Mouse (Mus musculus) left cerebral cortex, postnatal 14 days (tissue): ENCODE data around the gene Tbc1d2. TPM values are rescaled to one million over a fixed set of nuclear protein-coding genes. Genes with fewer than 3 reads are reported as not detected.
"Not testable (repeated sequence)": the region's sequence is repeated elsewhere in the genome, so short reads cannot be mapped to it uniquely, and the experiment has no call there.

Experiments
- DNase-seq, 2 experiments: peaks; one replicate each; pipeline ENCODE4 v3.0.0; 2021 to 2022; ENCODE audit warnings: low spot score in 2 of 2, mixed read lengths in 1 of 2
- intact Hi-C: fragments of 180-260 bp; cut with DNase I; formaldehyde crosslinking; loops from one replicate; pipeline ENCODE4 v1.15.1; 2025
- total RNA-seq, 2 experiments: library from RNA; stranded (reverse); gene quantifications; 2 replicates each; pipeline ENCODE4 v1.2.3; 2021

The Tbc1d2 gene
- total RNA-seq, 2 experiments from 2014 or later = 2.7 to 2.9 TPM

DNA sequence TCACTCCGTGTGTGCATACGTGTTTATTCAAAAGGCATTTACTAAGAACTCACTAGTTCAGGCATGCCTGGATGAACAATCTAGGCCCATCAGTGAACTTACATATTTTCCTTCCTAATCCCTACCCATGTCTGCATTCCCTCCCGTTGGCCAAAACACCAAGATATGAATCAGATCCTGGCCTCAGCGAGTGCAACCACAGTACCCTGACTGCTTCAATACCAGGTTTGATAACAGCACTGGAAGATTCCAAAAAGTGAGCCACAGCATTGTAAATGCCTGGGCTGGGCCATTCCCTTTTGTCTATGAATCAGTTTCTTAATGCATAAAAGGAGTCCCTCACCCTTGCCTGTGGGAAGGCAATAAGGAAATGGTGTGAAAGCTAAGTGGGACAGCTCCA lies 848 bp downstream of the Tbc1d2 start:
- intact Hi-C loops = no loop called here

DNA sequence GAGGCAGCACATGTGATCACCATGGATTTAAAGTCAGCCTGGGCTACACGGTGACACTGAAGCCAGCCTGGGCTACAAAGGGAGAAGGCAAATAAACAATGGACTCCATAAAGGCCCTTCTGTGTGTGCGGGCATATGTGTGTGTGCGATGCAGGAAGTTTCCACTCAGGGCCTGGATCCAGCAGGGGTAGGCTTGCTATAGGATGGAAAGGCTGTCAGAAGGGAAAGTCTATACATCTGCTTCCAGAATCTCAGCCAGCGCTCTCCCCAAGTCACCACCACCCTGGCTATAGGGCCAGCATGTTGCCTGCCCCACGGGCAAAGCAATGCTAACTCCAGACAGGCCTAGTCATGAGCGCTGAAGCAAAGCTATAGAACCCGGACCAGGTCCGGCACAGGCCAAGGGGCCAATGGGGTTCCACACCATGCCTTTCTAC lies 6.3 kb downstream of the Tbc1d2 start:
- DNase-seq = no peak
- intact Hi-C loops = no loop called here

More for the DNA sequence above, 848 bp downstream of the Tbc1d2 start:
- no peak for DNase-seq

DNA sequence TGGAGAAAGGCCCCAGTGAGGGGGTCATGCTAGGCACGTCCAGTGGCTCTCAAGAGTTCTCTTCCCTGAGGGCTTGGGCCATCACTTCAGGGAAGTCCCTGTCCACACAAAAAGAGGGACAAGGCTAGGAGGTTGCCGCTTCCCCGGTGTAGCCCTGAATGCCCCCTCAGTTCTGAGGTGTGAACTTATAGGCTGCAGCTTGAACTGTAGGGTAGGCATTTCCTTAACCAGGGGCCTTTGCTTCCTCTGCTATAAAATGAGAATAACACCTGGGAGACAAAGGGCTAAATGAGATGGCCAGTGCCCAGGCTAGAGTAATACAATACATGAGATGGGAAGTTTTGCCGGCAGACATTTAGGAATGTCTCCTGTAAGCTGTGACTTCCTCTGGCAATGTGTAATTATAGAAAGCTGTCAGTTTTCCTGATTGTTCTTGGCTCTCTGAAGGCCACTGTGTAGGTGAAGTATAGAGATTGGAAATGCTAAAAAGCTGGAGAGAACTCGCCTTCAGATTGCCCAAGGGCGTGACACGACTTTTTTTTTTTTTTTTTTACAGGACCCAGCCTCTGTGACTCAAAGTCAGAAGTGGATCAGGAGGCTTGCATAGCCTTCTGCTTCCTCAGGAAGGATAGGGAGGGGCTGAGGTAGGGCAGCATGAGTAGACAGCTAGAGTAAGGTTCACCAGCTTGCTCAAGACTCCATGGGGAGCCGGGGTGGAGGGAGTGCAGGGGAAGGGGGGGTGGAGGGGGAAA lies 6.9 kb downstream of the Tbc1d2 start:
- DNase-seq = no peak
- intact Hi-C loops = no loop called here

DNA sequence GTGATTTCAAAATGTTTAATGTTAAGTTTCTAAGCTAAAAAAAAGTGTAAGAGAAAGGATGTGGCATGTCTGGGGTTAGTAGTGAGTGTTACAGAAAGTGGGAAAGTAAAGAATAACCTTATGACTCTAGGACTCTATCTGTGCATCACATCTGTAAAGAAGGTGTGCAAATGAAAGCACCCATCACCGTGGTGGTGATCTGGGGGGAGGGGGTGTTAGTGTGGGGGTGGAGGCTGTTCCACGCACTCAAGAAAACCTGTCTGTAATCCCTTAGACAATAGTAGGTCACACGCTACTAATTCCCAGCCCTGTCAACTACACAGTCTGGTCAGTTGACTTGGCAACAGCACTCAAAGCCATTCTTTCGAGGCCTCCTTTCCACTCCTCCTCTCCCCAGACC lies 8.7 kb downstream of the Tbc1d2 start:
- intact Hi-C loops = no loop called here
- no peak for DNase-seq

DNA sequence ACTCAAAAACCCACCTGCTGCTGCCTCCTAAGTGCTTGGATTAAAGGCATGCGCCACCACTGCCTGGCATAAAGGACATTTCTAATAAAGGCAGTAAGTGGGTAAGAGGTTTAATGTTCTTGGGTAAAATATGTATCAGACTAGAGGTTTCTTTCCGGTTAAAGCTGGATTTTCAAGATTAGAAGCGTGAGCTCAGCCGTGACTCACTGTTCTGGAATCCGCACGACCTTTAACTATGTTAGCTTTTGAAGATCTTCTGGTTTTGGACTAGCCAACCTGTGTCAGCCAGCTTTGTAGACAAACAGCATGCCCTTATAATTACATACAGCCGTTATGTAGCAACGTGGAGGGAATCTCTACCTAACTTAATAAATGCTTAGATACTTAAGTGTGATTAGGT lies 10.1 kb downstream of the Tbc1d2 start:
- DNase-seq = no peak
- intact Hi-C loops = no loop called here

DNA sequence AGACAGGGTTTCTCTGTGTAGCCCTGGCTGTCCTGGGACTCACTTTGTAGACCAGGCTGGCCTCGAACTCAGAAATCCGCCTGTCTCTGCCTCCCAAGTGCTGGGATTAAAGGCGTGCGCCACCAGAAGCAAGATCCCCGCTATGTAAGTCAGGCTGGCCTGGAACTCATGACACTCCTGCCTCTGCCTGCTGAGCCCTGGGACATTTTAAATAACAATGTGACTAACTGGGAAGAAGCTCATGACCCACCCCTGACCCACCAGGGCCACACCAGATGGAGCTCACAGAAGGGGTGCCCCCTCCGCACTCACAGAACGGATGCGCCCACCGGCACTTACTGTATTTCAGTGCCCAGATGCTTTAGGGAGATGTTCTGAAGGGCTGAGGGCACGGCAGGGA lies 12.8 kb downstream of the Tbc1d2 start:
- intact Hi-C loops, DNase-seq: not testable (repeated sequence)

DNA sequence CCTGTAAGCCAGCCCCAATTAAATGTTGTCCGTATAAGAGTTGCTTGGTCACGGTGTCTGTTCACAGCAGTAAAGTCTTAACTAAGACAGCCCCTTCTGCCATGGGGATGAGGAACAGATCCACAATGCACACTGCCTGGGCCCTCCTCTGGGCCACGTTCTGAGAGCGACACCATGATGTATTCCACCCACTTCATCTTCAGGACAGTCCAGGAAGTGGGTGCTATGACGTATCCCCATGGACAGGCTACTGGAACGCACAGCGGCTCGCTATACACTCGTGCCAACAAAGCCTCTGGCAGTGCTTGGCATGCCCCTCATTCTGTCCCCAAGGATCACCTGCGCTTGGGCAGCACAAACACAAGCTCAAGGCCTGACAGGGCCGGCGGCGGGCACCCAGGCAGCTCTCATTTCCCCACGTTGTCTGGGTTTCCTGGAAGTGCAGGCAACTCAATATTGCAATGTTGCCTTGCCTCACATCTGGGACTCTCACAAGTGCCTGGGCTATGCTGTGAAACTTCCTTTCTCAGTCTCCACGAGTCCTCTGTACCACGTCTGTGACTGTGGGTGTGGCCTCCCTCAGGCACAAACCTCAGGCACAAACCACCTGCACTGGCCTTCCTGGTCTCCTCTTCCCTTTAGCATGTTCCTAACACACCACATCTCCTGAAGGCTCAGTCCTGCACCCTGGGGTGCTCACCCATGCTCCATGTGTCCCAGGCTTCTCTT lies 14.1 kb downstream of the Tbc1d2 start:
- intact Hi-C loops = no loop called here
- DNase-seq = no peak

DNA sequence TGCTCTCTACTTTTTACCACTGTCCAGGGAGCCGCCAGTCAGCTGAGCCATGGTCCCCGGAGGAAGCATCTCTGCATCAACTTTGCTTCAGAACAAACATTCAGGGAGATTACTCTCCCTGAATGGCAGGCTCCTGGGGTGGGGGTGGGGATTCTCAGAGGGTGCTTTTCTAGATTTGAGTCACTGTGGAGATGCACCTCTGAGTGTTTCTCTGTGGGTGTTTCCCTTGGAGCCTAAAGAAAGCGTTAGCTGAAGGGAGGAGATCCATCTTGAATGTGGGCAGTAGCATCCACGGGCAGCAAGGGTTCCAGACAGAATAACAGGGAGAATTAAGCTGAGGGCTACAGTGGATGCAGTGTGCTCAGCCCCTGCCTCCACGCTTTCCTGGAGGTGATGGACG lies 15.1 kb downstream of the Tbc1d2 start:
- no peak for DNase-seq
- intact Hi-C loops = no loop called here

DNA sequence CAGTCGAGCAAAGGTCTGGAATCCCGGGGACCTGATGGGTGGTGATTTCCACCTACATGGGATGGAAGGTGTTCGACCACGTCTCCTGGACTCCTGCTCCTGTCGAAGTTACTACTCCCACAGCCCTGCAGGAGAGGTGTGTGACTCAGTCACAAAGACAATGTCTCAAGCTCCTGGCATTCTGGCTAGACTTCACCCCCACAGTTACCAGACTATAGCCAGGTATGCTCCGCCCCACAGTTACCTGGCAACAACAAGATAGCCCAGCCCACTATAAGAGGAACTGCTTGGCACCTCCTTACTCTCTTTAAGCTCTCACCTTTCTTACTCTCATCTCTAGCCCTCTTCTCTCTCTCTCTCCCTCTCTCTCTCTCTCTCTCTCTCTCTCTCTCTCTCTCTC lies 16.4 kb downstream of the Tbc1d2 start:
- intact Hi-C loops, DNase-seq: not testable (repeated sequence)

DNA sequence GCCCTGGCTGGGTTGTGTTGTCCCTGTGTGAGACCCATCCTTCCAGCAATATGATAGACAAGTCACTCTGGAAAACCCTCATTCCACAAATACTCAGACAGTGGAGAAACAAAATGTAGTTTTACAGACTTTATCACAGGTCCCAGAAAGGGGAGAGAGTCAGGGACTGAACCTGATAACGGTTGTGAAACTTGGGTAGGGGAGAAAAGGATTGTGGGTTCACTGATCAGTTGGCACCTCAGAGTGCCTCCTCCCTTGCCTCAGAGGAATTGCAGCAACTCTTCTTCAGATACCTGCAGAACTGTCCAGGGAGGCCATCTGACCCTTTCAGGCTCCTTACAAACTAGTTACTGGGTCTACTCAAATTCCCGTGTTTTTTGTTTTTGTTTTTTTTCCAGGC lies 17.5 kb downstream of the Tbc1d2 start:
- intact Hi-C loops = no loop called here
- DNase-seq = no peak

DNA sequence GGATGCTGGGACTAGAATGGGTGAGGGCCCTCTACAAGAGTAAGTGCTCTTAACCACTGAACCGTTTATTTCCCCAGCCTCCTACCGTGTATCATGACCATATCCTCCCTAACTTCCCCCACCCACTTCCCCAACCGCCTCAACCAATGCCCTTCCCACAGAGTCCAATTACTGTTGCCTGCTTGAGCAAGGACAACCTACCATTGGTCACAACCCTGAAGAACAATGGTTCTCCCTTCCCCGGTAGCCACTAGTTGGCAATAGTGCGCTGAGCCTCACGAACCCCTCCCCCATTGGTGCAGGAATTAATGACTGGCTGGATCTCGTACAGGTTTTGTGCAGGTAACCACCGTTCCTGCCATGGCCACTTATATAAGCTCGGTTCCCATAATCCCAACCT lies 19.6 kb downstream of the Tbc1d2 start:
- intact Hi-C loops = no loop called here
- DNase-seq = no peak

DNA sequence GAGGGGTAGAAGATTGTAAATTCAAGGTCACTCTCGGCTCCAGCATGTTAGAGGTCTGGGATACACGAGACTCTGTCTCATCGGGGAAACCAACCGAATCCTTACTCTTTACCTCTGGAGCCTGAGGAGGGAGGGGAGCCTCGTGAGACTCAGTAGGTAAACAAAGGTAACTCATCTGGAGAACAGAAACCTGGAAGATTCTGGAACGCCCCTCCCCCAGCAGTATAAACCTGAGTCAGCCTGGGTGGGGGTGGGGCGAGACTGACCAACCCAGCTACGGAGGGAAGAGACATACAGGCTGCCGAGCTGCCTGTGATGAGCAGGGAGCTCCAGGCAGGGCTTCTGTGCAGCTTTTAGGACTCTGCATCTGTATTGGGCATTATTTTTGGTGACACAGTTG lies 21.1 kb downstream of the Tbc1d2 start:
- intact Hi-C loops = no loop called here
- DNase-seq = no peak

DNA sequence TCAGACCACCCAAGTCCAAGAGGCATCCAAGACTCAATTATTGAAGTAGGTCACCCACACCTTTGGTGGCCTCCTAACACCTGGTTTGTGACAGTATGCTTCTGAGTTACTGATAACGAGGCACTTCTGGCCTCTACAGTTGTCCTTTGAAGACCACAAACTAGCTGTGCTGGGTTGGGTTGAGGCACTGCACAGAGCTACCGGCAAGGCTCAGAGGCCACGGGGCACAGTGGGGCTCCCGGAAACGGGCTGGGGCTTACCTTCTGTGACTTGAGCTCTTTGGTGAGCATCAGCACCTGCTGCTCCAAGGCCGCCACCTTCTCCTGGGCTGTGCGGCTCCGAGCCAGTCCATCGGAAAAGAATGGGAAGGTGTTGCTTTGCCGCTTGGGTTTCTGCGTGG lies 21.9 kb downstream of the Tbc1d2 start:
- DNase-seq = no peak
- intact Hi-C loops = no loop called here

DNA sequence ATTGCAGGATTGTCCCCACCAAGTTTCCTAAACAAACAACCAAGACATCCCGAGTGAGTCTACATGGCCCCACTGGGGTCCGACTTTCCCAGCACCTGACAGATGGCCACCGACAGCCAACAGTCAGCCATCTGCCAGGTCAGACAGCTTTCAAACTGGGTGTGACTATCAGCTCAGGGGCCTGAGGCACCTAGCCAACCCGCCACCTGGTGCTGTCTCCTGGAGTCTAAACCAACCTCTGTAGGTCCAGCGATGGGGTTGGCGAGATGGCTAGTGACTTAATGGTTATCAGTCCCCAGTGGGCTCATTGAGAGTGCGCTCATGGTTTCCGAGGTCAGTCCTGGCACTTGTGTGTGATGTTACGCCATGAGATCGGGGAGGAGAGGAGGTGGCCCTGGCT lies 24.9 kb downstream of the Tbc1d2 start:
- no peak for DNase-seq
- intact Hi-C loops = no loop called here

DNA sequence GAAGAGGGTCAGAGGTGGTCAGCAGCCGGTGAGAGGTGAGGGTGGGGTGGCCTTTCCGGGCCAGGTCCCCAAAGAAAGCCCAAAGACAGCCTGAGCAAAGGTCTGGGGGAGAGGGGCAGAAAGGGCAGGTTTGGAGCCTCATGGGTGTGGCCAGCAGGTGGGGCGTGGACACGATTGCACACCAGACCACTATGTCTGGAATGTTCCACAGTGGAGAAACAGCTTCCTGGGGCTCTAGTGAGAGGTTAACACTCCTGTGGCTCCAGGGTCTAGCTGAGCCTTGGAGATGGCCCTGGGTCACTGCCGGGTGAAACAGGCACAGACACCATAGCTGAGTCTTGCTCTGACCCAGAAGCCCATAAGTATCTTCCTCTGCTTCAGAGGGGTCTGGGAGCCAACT lies 27.0 kb downstream of the Tbc1d2 start:
- no peak for DNase-seq
- intact Hi-C loops = no loop called here

DNA sequence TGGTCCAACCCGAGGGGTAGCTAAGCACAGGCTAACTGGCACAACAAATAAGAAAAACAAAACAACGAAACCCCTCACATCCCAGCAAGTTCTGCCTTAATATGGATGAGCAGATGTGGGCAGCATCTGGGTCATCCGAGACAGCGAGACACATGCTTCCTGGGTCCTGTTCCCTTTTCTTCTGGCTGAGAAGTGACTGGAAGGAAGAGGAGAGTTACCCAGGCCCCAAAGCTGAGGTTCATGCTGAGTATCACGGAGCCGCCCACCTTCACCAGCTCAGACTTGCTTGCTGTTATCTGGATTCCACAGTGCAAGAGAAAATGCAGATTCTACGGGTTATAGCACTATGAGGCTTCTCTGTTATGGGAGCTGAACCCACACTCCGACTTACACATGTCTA lies 29.1 kb downstream of the Tbc1d2 start:
- no peak for DNase-seq

DNA sequence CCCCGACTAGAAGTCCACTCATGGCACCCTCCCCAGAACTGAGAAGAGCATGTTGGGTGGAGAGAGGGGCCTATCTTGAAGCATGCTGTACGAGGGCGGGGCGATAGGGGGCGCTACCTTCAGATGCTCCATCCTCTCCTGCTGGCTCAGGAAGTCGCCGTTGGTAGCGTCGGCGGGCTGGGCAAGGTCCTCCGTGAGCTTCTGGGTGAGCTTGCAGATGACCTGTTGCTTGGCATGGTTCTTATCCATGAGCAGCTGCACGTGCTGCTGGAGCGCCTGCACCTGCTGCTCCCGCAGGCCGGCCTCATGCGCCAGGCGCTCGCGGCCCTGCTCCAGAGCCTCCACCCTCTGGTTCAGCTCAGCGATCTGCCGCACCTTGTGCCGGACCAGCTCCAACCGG lies 29.7 kb downstream of the Tbc1d2 start:
- DNase-seq = no peak
- intact Hi-C loops = no loop called here

More for the DNA sequence above, 29.1 kb downstream of the Tbc1d2 start:
- intact Hi-C loops = no loop called here

DNA sequence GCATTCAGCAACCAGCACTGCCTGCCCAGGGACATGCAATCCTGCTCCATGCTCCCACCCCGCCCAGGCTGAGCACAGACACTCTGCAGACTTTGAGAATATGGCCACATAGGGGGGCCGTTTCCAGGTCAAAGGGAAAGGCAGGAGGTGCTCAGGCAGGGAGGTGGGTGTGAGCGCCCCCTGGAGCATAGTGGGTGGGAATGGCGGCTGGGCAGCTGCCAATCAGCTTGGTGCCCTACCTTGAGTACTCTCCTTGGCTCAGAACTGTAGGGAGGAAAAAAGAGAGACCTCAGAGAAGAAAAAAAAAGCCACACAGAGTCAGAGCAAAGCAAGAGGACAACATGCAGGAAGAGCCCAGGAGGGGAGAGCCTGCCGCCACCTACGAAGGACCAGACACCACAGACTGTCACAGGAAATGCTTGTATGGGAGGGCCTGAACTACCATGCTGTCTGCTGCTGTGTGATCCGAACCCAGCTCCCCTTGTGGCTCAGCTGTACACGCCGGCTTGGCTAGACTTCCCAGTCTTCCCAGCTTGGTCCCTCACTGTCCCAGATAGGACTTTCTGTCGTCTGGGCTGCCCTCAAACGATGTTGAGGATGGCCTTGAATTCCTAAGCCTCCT lies 31.7 kb downstream of the Tbc1d2 start:
- intact Hi-C loops = no loop called here
- DNase-seq = no peak

DNA sequence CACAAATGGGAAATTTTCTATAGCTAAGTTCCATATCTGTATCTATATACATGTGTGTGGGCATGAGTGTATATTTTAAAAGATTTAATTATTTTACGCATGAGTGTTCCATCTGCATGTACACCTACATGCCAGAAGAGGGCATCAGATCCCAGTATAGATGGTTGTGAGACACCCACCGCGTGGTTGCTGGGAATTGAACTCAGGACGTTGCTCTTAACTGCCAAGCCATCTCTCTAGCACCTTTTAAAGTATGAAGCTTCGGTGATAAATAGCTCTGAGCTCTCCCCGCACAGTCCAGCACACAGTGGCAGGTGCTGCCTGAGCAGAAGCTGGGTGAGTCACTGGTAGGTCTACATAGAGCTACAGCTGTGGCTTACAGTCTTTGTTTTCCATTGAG lies 32.6 kb downstream of the Tbc1d2 start:
- intact Hi-C loops = no loop called here
- no peak for DNase-seq

DNA sequence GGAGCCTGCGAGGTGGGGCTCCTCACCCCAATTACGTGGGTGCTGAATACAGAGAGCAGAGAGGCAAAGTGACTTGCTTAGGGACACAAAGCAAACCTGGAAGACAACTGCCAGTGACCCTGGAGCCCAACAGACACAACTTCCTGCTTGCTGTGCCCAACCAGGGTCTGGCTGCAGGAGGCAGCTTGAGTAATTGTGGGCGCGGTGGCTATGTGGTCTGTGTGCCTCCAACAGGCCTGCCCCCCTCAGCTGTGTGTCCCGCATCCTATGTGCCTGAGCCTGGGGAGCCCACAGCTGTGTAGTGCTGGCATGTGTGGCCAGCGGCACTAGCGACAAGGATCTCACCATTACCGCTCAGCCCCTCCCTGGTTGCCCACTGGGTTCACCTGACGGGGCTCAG lies 35.4 kb downstream of the Tbc1d2 start:
- intact Hi-C loops = loop anchor here (5.0 kb wide), 1 partner anchor 423 kb away; no protein-coding TSS in a partner anchor
- DNase-seq = no peak

DNA sequence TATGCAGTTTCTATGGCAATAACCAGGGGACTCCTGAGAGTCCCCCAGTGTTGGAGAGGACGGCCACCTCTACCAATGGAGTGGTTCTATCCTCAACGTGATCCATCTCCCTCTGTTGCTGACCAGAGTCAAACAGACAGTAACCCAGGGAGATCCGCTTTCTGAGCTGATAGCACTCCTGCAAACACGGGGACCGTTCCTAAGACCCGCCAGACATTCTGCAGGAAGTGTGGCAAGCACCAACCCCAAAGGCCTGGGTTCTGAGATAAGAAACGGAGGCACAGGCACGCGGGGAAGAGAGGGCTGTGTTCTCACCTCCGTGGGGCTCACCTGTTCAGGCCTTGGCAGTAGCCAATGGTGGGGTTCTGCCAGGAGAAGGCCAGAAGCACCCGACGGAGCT lies 36.4 kb downstream of the Tbc1d2 start:
- intact Hi-C loops = loop anchor here (5.0 kb wide), 1 partner anchor 424 kb away; no protein-coding TSS in a partner anchor
- DNase-seq = no peak
